Mouse (Mus musculus): ENCODE measurements around the gene Mgmt.

The Mgmt gene

DNA sequence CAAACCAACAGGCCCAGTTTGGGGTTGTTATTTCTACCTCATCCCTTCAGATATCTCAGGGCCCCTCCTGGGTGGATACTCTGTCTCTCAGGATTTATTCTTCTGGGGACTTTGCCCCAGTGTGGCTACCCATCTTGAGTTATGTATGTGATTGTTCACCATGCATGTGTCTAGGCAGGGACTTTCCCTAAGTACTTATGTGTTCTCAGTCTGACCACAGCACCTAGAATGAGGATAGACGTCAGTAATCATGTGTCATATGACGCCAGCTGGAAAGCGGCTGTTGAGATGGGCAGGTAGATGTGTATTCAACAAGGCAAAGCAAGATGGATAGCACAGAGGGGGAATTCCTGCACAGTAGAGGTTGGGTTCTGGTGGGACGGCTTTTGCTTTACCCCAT, 217.7 kb downstream of the Mgmt start:
- DNase-seq (ENCODE audit: low spot score in 2 of 2): no peak

DNA sequence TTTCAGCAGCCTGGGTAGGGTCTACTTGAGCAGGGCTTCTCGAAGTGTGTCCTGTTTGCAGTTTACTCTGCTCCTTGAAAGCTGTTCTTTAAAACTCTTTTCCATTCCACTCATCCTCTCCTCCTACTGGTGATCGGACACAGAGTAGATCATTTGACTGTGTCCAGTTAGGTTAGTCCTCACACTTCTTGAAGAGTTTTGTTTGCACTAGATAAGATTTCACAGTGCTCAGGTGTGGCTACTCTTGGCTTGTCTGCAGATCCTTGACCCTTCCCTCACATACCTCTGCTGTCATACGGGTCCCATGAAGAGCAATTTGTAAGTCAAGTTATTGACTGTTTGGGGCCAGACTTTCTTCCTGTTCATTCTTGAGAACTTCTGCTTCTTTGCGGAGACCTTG, 221.8 kb downstream of the Mgmt start:
- DNase-seq (ENCODE audit: low spot score in 2 of 2): no peak

DNA sequence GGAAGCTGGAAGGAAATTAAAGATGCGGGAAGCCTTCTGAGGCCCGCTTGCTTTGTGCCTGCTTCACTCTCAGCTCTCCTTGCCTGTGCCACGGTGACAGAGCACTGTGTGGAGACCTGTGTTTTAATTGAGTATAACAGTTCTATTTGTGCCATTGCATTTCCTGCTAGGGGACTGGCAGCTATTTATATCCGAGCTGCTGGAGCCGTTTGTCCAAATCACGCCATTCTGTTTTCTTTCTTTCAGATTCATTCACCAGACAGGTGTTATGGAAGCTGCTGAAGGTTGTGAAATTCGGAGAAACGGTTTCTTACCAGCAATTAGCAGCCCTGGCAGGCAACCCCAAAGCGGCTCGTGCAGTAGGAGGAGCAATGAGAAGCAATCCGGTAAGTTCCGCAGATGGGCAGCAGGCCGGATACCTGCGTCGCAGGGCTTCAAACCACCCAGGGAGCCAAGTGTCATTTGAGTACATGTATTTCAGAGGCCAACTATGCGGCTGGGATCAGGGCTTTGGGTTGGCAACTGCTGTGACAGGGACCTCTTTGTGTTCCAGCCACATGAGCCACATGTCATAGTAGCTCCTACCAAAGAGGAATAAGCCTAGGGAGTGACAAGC, 226.9 kb downstream of the Mgmt start:
- peak; percentile 8 to 32 for DNase-seq (ENCODE audit: low spot score in 2 of 2)

DNA sequence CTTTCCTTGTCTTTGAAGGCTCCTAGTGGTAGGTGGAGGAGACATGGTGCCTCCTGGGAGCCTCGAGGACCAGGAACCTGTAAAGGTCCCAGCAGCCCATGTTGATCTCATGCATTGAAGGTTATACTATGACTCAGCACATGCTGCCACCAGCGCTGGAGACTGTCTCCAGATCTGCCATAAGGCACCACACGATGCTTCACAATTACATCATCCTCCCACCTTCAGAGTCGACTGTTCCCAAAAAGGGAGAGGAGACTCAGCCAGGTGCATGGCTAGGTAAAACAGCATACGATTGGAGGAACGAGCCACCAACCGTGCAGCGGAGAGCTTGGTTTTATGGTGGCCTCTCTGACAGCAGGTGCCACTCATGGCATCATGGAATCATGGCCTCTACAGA, 234.3 kb downstream of the Mgmt start:
- peak; percentile 21 to 29 for DNase-seq (ENCODE audit: low spot score in 2 of 2)

DNA sequence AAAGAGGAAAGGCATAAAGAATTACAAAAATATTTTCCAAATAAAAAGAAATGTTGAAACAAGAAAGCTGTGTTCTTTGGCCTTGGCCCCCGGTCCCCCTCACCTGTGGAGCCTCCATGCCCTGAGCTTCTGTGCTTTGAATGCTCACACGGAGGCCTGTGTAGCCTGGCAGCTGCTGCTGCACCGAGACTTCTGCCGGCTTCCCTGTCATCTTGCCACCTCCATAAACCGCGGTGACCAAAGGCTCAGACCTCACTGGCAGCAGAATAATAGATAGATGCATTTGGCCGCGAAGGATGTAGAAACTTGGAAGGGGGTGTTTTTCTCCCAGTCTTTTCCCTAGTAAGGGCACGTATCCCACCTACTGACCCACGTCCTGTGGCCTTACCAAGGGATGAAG, 235.8 kb downstream of the Mgmt start:
- DNase-seq (ENCODE audit: low spot score in 2 of 2): no peak

DNA sequence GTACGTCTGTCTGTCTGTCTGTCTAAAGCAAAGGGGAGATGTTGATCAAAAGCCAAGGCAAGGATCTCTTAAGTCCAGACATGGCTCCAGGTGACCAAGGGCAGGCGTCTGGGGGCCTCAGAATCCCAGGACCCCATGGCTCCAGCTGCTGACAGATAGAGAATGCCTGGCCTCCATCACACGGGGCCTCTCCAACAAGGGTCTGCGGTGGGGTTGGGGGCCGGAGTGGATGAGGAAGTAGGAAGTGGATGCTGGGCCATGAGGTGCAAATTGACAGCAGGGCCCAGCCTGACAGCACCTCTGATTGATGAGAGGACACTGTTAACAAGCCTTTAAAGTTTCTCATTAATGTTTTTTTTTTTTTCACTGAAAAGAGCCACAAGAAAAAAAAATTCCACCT, 237.5 kb downstream of the Mgmt start:
- no peak for DNase-seq (ENCODE audit: low spot score in 2 of 2)

DNA sequence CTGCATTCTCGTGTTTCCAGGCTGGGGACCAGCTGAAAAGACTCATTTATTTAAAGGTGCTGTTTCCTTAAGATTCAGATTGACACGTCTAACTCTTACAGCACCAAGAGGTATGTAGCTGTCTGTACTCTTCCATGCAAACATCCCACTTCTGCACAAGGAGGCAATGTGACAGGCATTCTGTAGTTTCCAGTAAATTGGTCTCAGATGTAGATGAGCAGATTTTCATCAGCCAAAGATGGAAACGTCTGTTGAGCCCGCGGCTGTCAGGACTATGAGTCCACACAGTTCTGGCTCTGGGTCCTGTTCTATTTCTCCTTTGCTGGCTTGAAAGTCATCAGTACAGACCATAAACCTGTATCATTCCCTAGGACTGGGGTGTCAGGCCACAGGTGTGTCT, 243.7 kb downstream of the Mgmt start:
- DNase-seq (ENCODE audit: low spot score in 2 of 2): no peak

DNA sequence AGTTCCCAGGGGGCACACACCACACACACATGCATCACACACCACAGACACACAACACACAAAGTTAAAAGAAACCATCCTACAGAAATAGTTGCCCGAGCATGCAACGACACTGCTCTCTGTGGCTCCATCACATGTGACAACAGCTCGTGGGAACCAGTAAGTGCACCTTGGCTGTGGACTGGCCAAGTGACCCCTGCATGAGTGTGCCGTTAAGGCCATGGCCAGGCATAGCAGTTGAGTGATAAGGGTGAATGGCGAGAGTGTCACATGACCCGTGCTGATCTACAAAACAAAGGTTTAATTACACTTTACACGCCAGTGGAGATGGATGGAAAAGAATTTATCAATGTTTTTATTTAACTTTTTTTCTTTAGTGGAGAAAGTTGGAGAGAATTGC, 245.9 kb downstream of the Mgmt start:
- DNase-seq (ENCODE audit: low spot score in 2 of 2): no peak

DNA sequence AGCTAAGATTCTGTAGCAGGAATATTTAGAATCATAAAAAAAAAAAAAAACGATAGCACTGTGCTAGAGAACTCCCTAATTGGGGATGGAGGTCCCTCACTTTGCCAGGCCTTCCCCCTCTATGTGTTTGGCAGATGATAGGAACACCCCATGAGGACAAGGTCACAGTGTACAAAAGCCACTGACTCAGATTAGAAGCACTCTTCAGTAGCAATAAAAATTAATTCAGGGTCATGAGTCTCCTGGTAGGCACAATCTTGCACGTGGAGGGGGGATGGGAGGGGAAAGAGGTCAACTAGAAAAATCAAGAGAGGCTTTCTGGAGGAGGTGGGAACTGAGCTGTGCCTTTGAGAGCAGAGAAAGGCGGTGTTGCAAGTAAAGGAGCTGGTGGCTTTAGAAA, 247.0 kb downstream of the Mgmt start:
- DNase-seq (ENCODE audit: low spot score in 2 of 2): no peak

DNA sequence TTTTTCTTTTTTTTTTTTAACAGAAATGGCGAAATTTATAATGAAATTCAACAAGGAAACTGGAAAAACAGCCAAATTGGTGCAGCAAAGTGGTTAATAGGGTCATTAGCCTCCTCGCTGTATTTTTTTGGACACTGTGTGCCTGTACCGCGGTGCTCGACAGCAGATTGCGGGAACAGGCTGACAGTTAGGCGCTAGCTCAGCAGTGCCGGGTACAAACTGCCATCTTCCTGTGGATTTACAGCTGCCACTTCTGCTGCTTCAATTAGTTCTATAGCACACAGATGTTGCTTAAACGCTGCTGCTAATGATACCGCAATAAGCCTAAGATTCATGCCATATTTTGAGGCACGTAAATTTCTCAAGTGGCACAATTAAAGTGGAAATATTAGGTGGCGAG, 252.7 kb downstream of the Mgmt start:
- DNase-seq (ENCODE audit: low spot score in 2 of 2): no peak

DNA sequence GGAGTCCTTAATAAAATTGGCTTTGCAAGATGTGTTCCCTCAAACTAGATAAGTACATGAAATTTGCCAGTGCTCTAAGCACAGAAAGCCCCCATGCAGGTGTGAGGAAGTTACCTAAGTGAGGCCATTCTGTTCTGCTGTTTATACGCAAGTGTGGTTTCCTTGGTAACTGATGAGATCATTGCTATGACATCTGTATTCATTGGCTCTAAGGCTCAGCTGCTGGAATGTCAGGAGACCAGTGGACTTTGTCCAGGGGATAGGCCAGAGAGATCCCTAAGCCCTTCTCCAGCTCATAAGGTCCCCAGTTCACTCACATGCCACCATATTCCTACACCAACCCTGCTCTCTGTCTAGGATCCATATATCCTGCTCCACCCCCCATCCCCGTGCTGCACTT, 257.4 kb downstream of the Mgmt start:
- no peak for DNase-seq (ENCODE audit: low spot score in 2 of 2)

DNA sequence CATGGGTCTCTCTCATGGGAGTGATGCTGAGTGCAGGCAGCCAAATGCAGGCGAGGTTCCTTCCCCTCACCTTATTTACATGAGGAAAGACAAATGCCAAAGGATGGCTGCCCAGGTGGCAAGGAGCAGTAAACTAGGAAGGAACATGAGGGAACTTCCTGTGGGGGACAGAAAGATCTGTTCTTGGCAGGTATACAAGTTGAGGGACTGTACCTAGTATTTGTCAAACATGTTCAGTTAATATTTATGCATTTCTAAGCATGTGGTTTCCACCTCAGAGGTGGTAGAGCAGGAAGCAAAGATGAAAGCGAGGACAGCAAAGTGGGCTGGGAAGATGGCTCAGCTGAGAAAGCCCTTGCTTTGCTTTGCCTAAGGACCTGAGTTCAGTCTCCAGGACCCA, 260.2 kb downstream of the Mgmt start:
- DNase-seq (ENCODE audit: low spot score in 2 of 2): no peak

DNA sequence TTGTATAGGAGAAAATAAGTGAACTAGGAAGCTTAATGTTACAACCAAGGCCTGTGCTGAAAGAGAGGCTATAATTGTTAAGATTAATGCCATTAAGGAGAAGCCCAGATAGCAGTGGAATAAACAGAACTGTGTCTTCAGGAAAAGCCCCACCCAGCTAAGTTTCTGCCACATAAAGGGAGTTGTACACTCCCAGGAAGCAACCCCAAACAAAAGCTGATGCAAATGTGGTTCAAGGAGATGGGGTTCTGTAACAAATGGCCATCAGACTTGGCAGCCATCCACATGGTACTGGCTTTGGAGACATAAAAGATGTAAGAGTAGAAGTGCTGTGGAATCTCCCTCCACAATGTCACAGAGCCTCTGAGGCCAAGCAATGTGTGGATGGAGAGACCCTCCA, 264.7 kb downstream of the Mgmt start:
- no peak for DNase-seq (ENCODE audit: low spot score in 2 of 2)

DNA sequence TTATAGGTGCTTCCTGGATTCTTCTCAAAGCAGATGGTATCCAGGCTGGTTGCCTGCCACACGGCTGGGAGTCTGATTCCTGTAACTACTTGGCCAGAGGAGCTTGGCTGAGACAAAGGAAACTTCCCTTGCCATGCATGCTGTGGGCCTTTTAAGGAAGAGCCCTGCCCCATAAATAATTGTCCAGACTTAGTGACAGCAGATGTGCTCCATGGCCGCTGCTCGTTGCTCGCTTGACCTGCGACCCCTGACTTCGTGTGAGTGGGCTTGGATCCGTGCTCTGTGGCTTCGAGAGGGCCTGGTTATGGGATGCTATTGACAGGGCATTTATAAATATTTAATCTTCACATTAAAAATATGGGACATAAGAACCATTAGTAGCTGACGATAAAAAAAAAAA, 277.9 kb downstream of the Mgmt start:
- DNase-seq (ENCODE audit: low spot score in 2 of 2): no peak

Measured in right cerebral cortex, adult 2 months (tissue).